Mouse (Mus musculus) megakaryocyte, embryonic 14.5 days (primary cell): ENCODE measurements at regions not wholly inside any gene's neighbourhood (a gene's known extent, or its start where the extent isn't known, plus 50 kb on each side); places are given as distances from the start of the nearest gene placed in this dataset.

Source experiments
- H3K27me3 ChIP-seq: replicated peaks from 2 replicates; pipeline ENCODE3; 2012; ENCODE audit warnings: inconsistent platforms
- H3K36me3 ChIP-seq: replicated peaks from 2 replicates; pipeline ENCODE3; 2012; ENCODE audit warnings: low read length, inconsistent platforms, mixed read lengths
- H3K4me1 ChIP-seq: 2 replicates; pipeline ENCODE4 v1.6.1; 2012; ENCODE audit warnings: inconsistent platforms
- H3K4me3 ChIP-seq: replicated peaks from 2 replicates; pipeline ENCODE3; 2012; ENCODE audit warnings: moderate library complexity, mild to moderate bottlenecking, inconsistent platforms
- H3K9me3 ChIP-seq: 2 replicates; pipeline ENCODE4 v1.6.1; 2012; ENCODE audit warnings: inconsistent platforms
- FLI1 ChIP-seq: IDR thresholded peaks from 2 replicates; pipeline ENCODE4 v1.6.1; 2012; ENCODE audit warnings: low read length, inconsistent platforms, mixed read lengths
- GATA1 ChIP-seq: IDR thresholded peaks from 3 replicates; pipeline ENCODE4 v1.6.1; 2012; ENCODE audit warnings: mixed read lengths, low read length, inconsistent platforms, borderline replicate concordance

DNA sequence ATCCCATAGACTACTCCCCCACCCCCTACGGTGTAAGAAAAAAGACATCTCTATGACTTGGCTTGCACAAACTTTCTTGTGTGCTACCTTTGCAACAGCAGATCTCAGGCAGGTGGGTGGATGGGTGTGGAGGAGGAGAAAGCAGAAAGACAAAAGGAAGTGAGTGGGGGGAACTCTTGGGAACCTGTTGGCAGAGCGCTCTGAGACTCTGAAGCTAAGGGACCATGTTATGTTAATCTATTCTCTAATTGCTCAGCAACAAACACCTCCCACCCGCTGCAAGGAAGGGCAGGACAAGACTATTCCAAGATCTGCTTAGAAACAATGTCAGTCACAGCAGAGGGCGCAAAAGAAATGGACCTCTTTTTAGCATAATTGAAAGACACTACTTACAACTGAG, 180.0 kb downstream of the Drd1 start:
- Histone ChIP-seq H3K4me3 (no peak overlapping the region), H3K9me3 (peaks cover 42% of the 10 kb centered on the region), H3K4me1 (no peaks in the 10 kb centered on the region), H3K27me3 (no peaks in the 10 kb centered on the region), H3K36me3 (no peaks in the 10 kb centered on the region)
- no peak for TF ChIP-seq GATA1

DNA sequence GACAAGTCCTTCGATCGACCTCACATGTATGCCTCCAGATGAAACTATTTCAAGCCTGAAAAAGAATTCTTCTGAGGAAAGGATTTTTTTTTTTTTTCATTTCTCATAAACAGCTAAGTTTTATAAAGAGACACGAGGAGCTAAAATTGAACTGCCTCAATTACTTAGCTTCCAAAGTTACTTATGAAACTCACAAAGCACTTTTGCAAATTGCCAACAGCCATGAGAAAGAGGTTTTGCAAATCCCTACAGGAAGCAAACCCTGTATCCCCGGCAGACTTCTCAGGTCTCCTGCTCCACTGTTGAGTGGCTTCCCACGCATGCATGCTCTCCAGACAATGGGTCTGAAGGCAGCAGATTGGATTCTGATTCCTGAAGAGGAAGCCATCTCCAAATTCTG, 190.2 kb downstream of the Drd1 start:
- Histone ChIP-seq H3K4me1 (no peaks in the 10 kb centered on the region), H3K9me3 (peaks cover 24% of the 10 kb centered on the region), H3K27me3 (no peaks in the 10 kb centered on the region), H3K36me3 (no peaks in the 10 kb centered on the region), H3K4me3 (no peak overlapping the region)
- TF ChIP-seq FLI1 (no peak), GATA1 (no peak)

DNA sequence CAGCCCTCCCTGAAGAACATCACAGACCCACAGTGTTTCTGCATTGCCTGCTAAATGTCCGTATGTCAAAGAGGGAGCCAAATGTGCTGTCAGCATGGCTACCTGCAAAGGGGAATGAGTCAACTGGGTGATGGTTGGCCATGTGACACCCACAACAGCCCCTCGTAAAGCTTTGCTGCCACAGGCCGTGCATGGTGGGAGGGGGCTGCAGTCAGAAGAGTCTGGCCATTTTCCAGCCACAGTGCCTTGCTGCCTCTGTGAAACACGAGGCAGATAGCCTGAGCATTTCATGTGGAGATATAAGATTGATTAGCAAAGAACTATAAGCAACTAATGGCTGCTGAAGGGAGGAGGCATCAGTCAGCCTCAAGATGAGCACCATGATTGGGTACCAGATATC, 193.2 kb downstream of the Drd1 start:
- Histone ChIP-seq H3K4me1 (no peaks in the 10 kb centered on the region), H3K36me3 (no peaks in the 10 kb centered on the region), H3K27me3 (no peaks in the 10 kb centered on the region), H3K9me3 (peaks cover 9% of the 10 kb centered on the region), H3K4me3 (no peak overlapping the region)
- TF ChIP-seq GATA1 (no peak), FLI1 (no peak)

- peaks cover 2% of the 10 kb centered on the region for H3K27me3 ChIP-seq
These were observed 201.3 kb downstream of the Drd1 start for GRCm38 (mm10) chr13:53854196-53854595.

GRCm38 (mm10) chr13:53850146-53850545, 205.4 kb downstream of the Drd1 start:
- Histone ChIP-seq H3K36me3 (no peaks in the 10 kb centered on the region), H3K4me3 (no peak overlapping the region), H3K4me1 (no peaks in the 10 kb centered on the region), H3K27me3 (peaks cover 2% of the 10 kb centered on the region), H3K9me3 (no peaks in the 10 kb centered on the region)
- TF ChIP-seq GATA1 (no peak), FLI1 (no peak)

More at GRCm38 (mm10) chr13:53854196-53854595, 201.3 kb downstream of the Drd1 start:
- no peak for TF ChIP-seq GATA1
- TF ChIP-seq FLI1, result no peak
- no peaks in the 10 kb centered on the region for H3K9me3 ChIP-seq
- H3K4me1 ChIP-seq, result no peaks in the 10 kb centered on the region
- H3K4me3 ChIP-seq, result no peak overlapping the region
- no peaks in the 10 kb centered on the region for H3K36me3 ChIP-seq

GRCm38 (mm10) chr13:53846221-53846620, 209.3 kb downstream of the Drd1 start:
- Histone ChIP-seq H3K4me1 (no peaks in the 10 kb centered on the region), H3K27me3 (peaks cover under 1% of the 10 kb centered on the region), H3K9me3 (no peaks in the 10 kb centered on the region), H3K36me3 (no peaks in the 10 kb centered on the region), H3K4me3 (no peak overlapping the region)
- TF ChIP-seq GATA1 (no peak), FLI1 (no peak)

- Histone ChIP-seq H3K36me3 (no peaks in the 10 kb centered on the region), H3K9me3 (no peaks in the 10 kb centered on the region), H3K4me3 (no peak overlapping the region), H3K4me1 (no peaks in the 10 kb centered on the region), H3K27me3 (no peaks in the 10 kb centered on the region)
- TF ChIP-seq FLI1, result no peak
- TF ChIP-seq GATA1, result no peak
These were observed 209.7 kb downstream of the Drd1 start for GRCm38 (mm10) chr13:53845786-53846185.

- Histone ChIP-seq H3K4me3 (no peak overlapping the region), H3K27me3 (no peaks in the 10 kb centered on the region), H3K9me3 (0 out of 2 replicates have a peak, but pooled peaks cover 4% of the 10 kb centered on the region), H3K36me3 (no peaks in the 10 kb centered on the region), H3K4me1 (no peaks in the 10 kb centered on the region)
- TF ChIP-seq GATA1 (no peak), FLI1 (no peak)
These were observed 229.4 kb downstream of the Drd1 start for GRCm38 (mm10) chr13:53825957-53826580.

- no peaks in the 10 kb centered on the region for H3K27me3 ChIP-seq
- no peaks in the 10 kb centered on the region for H3K4me1 ChIP-seq
- TF ChIP-seq GATA1 (no peak), FLI1 (no peak)
- H3K9me3 ChIP-seq, result 0 out of 2 replicates have a peak, but pooled peaks cover 4% of the 10 kb centered on the region
- H3K4me3 ChIP-seq, result no peak overlapping the region
- H3K36me3 ChIP-seq, result no peaks in the 10 kb centered on the region
These were observed 233.4 kb downstream of the Drd1 start for GRCm38 (mm10) chr13:53822061-53822460.

GRCm38 (mm10) chr13:53815629-53816028, 239.9 kb downstream of the Drd1 start:
- H3K9me3 ChIP-seq, result no peaks in the 10 kb centered on the region
- H3K4me3 ChIP-seq, result no peak overlapping the region
- TF ChIP-seq GATA1, result no peak
- no peaks in the 10 kb centered on the region for H3K36me3 ChIP-seq
- H3K4me1 ChIP-seq, result no peaks in the 10 kb centered on the region
- no peaks in the 10 kb centered on the region for H3K27me3 ChIP-seq

DNA sequence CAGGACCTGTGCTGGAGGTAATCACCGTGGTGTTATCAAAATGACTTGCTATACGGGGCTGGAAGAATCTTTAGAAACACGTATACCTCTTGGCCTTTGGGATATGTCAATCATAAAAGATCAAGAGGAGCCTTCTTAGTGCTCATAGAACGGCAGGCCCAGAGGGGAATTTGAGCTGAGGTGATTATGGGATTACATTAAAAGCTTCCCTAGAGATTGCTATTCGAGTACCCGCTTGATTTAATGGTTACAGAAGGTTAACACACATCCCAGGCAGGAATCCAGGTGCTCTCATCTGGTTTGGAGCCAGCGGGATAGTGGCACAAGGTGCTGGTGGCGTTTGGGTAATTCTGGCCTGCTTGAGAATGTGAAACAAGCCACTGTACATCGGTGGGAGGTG, 241.4 kb downstream of the Drd1 start:
- Histone ChIP-seq H3K4me1 (no peaks in the 10 kb centered on the region), H3K27me3 (no peaks in the 10 kb centered on the region), H3K4me3 (no peak overlapping the region), H3K9me3 (no peaks in the 10 kb centered on the region), H3K36me3 (no peaks in the 10 kb centered on the region)
- no peak for TF ChIP-seq GATA1
- no peak for TF ChIP-seq FLI1
